14 mouse cellular contexts compared by ENCODE assay signal in genomic region chr15:84634361-84634760, GRCm38 (mm10). TPM values are rescaled to one million over a fixed set of nuclear protein-coding genes. Genes with fewer than 3 reads are reported as not detected.
DNase-seq lines count a peak whose midpoint lies in the region; ATAC-seq lines count a peak whose summit lies in the region.
"Had no signal": no experiment of that assay in that cellular context is flagged by ENCODE, and none has a peak within 500 bp of the region (broad histone marks: within the 10 kb centered on the region; RNA-seq: fewer than 3 reads in every experiment).

No protein-coding gene starts in this region.

- no peaks in the 10 kb centered on the region for H3K9me3 ChIP-seq in hindbrain, embryonic 13.5 days
- no peaks in the 10 kb centered on the region for H3K9me3 ChIP-seq in hindbrain, embryonic 16.5 days (ENCODE audit: control insufficient read depth, low read length)
- H3K9me3 ChIP-seq: heart, embryonic 15.5 days had no signal

- intact Hi-C loops in heart, postnatal 14 days (cut with DNase I): loop anchor here (5.0 kb wide), 2 partner anchors 512 to 777 kb away; partner anchors contain the start of gene Pnpla5

- DNase-seq in MN1 (ENCODE audit: low spot score): peak; percentile 56
- peak; percentile 79 for DNase-seq in adrenal gland, postnatal 14 days
- DNase-seq in heart, postnatal 14 days: peak; percentile 62 to 79
- DNase-seq in lung, postnatal 14 days: no peak
- no peak for DNase-seq in cerebellum, postnatal 4 days (ENCODE audit: low spot score in 2 of 2)
- no peak for DNase-seq in yolk sac, embryonic 10.5 days (ENCODE audit: low spot score)

- WGBS in hindbrain, embryonic 13.5 days: 42% methylated on average over 3 of the region's 3 CpGs
- WGBS in hindbrain, embryonic 16.5 days: 46% methylated on average over 3 of the region's 3 CpGs

- no peak for ATAC-seq in hindbrain, embryonic 13.5 days (ENCODE audit: low FRiP score)
- ATAC-seq in hindbrain, embryonic 16.5 days: no peak
- ATAC-seq: intestine, postnatal 0 days had no signal

- H3K4me2 ChIP-seq in hindbrain, embryonic 13.5 days: no peak overlapping the region
- H3K4me2 ChIP-seq in hindbrain, embryonic 16.5 days (ENCODE audit: low read length): no peak overlapping the region
- H3K4me2 ChIP-seq: heart, embryonic 15.5 days had no signal

- H3K4me3 ChIP-seq in hindbrain, embryonic 13.5 days: no peak overlapping the region
- no peak overlapping the region for H3K4me3 ChIP-seq in hindbrain, embryonic 16.5 days (ENCODE audit: low read length)
- H3K4me3 ChIP-seq: heart, embryonic 15.5 days; left cerebral cortex, adult 2 months; megakaryocyte, embryonic 14.5 days; myocyte had no signal

- H3K27me3 ChIP-seq in hindbrain, embryonic 13.5 days: 0 out of 2 replicates have a peak, but pooled peaks cover 11% of the 10 kb centered on the region
- no peaks in the 10 kb centered on the region for H3K27me3 ChIP-seq in hindbrain, embryonic 16.5 days (replicated peaks; ENCODE audit: control insufficient read depth, insufficient read depth, low read length)

- no peaks in the 10 kb centered on the region for H3K36me3 ChIP-seq in hindbrain, embryonic 13.5 days
- no peaks in the 10 kb centered on the region for H3K36me3 ChIP-seq in hindbrain, embryonic 16.5 days (ENCODE audit: control insufficient read depth, insufficient read depth, low read length)
- H3K36me3 ChIP-seq: heart, embryonic 15.5 days had no signal

- H3K9ac ChIP-seq in hindbrain, embryonic 13.5 days: peak overlapping the region; percentile 51; the same call in 1 of the 2 replicates
- H3K9ac ChIP-seq in hindbrain, embryonic 16.5 days (ENCODE audit: low read depth, low read length): no peak overlapping the region
- H3K9ac ChIP-seq: heart, embryonic 15.5 days; liver, embryonic 14.5 days had no signal

- no peaks in the 10 kb centered on the region; the same call in 1 of the 2 replicates for H3K4me1 ChIP-seq in hindbrain, embryonic 13.5 days (replicated peaks)
- H3K4me1 ChIP-seq in hindbrain, embryonic 16.5 days (ENCODE audit: control insufficient read depth, insufficient read depth, low read depth, low read length): no peaks in the 10 kb centered on the region

- H3K27ac ChIP-seq in hindbrain, embryonic 13.5 days: no peak overlapping the region
- no peak overlapping the region for H3K27ac ChIP-seq in hindbrain, embryonic 16.5 days (ENCODE audit: low read depth, low read length)
- H3K27ac ChIP-seq: heart, embryonic 15.5 days; left cerebral cortex, adult 2 months; liver, embryonic 14.5 days had no signal

RNA-seq across cellular contexts. Expression of gene Prr5, which starts 35.1 kb away (rescaled TPM):
- 18.3 and 19.6 TPM in 2 replicates for polyA plus RNA-seq in hindbrain, embryonic 13.5 days (2015; fragmentation: Nextera tagmentation; extraction: Ambion mirVana)
- 30.5 and 33.2 TPM in 2 replicates for polyA plus RNA-seq in hindbrain, embryonic 16.5 days (2015; fragmentation: Nextera tagmentation; extraction: Ambion mirVana)
- total RNA-seq in adrenal gland, postnatal 14 days (2021): 7.1 and 8.7 TPM in 2 replicates
- 1 to 10 TPM; 5.6 to 8.3 TPM for total RNA-seq in heart, postnatal 14 days (2021)

Comparison
In these comparisons a context has a peak if more than half of its experiments do, and no peak if none do; other contexts are left out.
1. DNase-seq: peak in MN1 (single experiment), adrenal gland, postnatal 14 days (single experiment) and heart, postnatal 14 days (2 of 2); none in lung, postnatal 14 days (single experiment), cerebellum, postnatal 4 days (0 of 2) and yolk sac, embryonic 10.5 days (single experiment).